Mouse (Mus musculus): ENCODE measurements around the gene Tbc1d22a.

DNA sequence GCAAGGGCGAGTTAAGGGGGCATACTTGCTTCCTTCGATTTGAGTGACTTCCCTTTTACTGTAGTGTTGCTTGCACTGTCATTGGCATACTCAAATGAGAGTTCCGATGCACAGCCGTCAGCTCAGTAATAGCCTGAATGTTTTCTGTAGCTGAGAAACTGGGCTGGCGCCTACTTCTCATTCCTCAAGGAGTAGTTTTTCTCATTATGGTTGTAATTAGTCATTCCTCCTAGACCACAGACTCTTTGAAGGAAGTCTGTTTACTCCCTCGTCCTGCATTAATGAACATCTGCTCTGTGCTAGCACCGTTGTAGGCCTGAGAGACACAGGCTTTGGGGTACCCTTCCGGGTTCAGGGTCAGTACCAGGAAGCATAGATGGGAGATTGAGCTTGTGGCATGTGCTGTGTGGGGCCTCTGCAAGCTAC lies 130.7 kb downstream of the Tbc1d22a start:
- TF ChIP-seq E2F4 (IDR thresholded peaks at IDR 0.05; ENCODE audit: insufficient read depth) (no peak), POLR2A (IDR thresholded peaks at IDR 0.05; ENCODE audit: insufficient read length, low read depth) (no peak), TCF12 (IDR thresholded peaks at IDR 0.05; ENCODE audit: insufficient read depth, poor library complexity, severe bottlenecking) (no peak), MAX (IDR thresholded peaks at IDR 0.05; ENCODE audit: low read depth) (no peak)
